Mouse (Mus musculus) embryo, embryonic 11.5 days (tissue): Measurements from ENCODE around the gene Arhgap44.

Experiments used
- DNase-seq: peaks from one replicate; pipeline ENCODE4 v3.0.0-alpha.2; 2012; ENCODE audit warnings: low read depth, low spot score

The Arhgap44 gene

GRCm38 (mm10) chr11:65162767-65163120 is at the start of gene Arhgap44:
Gene Arhgap44, minus strand, starts transcription at chr11:65162961.
- DNase-seq: peak; percentile 35

- DNase-seq: no peak
These were observed 48.9 kb upstream of the Arhgap44 start for GRCm38 (mm10) chr11:65211701-65212100.

GRCm38 (mm10) chr11:65209441-65209840 is 46.7 kb upstream of the Arhgap44 start:
- DNase-seq: no peak

- no peak for DNase-seq
These were observed 42.5 kb upstream of the Arhgap44 start for GRCm38 (mm10) chr11:65205306-65205705.

- DNase-seq: no peak
These were observed 41.9 kb upstream of the Arhgap44 start for GRCm38 (mm10) chr11:65204651-65205050.

- no peak for DNase-seq
These were observed 40.3 kb upstream of the Arhgap44 start for GRCm38 (mm10) chr11:65203020-65203419.

- DNase-seq: no peak
These were observed 39.5 kb upstream of the Arhgap44 start for GRCm38 (mm10) chr11:65202236-65202635.

- no peak for DNase-seq
These were observed 35.3 kb upstream of the Arhgap44 start for GRCm38 (mm10) chr11:65198026-65198425.

- DNase-seq: peak; percentile 60
These were observed 34.5 kb upstream of the Arhgap44 start for GRCm38 (mm10) chr11:65197280-65197679.

- DNase-seq: no peak
These were observed 24.2 kb upstream of the Arhgap44 start for GRCm38 (mm10) chr11:65186974-65187373.

GRCm38 (mm10) chr11:65185114-65185513 is 22.4 kb upstream of the Arhgap44 start:
- DNase-seq: no peak

GRCm38 (mm10) chr11:65170121-65170750 is 7.5 kb upstream of the Arhgap44 start:
- no peak for DNase-seq

- peak; percentile 19 for DNase-seq
These were observed 637 bp downstream of the Arhgap44 start for GRCm38 (mm10) chr11:65161881-65162766.

GRCm38 (mm10) chr11:65160991-65161880 is 1.5 kb downstream of the Arhgap44 start:
- DNase-seq: no peak

GRCm38 (mm10) chr11:65159791-65160190 is 3.0 kb downstream of the Arhgap44 start, which contains the start of gene 1700086D15Rik:
Gene 1700086D15Rik, minus strand, starts transcription at chr11:65159891.
- no peak for DNase-seq

- DNase-seq: no peak
These were observed 4.1 kb downstream of the Arhgap44 start for GRCm38 (mm10) chr11:65158658-65158990.

- DNase-seq: no peak
These were observed 4.6 kb downstream of the Arhgap44 start for GRCm38 (mm10) chr11:65157966-65158657.

GRCm38 (mm10) chr11:65153006-65153405 is 9.8 kb downstream of the Arhgap44 start:
- no peak for DNase-seq

- no peak for DNase-seq
These were observed 14.3 kb downstream of the Arhgap44 start for GRCm38 (mm10) chr11:65148441-65148840.

- no peak for DNase-seq
These were observed 19.8 kb downstream of the Arhgap44 start for GRCm38 (mm10) chr11:65142838-65143417.

GRCm38 (mm10) chr11:65139030-65139429 is 23.7 kb downstream of the Arhgap44 start:
- DNase-seq: no peak
